Mouse (Mus musculus): Measurements from ENCODE around the gene Ptpdc1. TPM values are rescaled to one million over a fixed set of nuclear protein-coding genes. Genes with fewer than 3 reads are reported as not detected.

Ptpdc1 gene
- polyA plus RNA-seq, 1 experiment from 2014 or later = 9.4 TPM

DNA sequence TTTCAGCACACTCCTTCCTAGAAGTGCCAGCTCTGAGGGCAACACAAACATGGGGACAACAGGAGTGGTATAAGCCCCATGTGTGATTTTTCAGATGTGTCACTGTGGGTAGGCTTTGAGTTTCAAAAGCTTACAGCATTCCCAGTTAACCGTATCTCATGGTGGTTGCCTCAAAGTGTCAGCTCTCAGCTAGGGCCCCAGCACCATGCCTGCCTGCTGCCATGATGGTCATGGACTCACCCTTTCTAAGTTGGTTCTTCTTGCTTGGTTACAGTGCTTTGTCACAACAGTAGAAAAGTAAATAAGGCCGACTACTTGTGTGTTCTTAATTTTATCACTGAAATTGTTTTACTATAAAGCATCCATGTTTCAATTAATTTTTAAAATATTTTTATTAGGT, 94.0 kb downstream of the Ptpdc1 start:
- no peaks in the 10 kb centered on the region for H3K9me3 ChIP-seq
- 60% methylated on average over 2 of the region's 2 CpGs for WGBS
- no peaks in the 10 kb centered on the region for H3K27me3 ChIP-seq
- no peak for ATAC-seq (ENCODE audit: borderline replicate concordance, extremely low read depth, low FRiP score, low TSS enrichment)
- no peak overlapping the region for H3K27ac ChIP-seq
- H3K4me1 ChIP-seq = 0 out of 2 replicates have a peak, but pooled peaks cover 3% of the 10 kb centered on the region
- no peak overlapping the region for H3K9ac ChIP-seq
- no peak overlapping the region for H3K4me2 ChIP-seq
- H3K36me3 ChIP-seq = peaks cover 18% of the 10 kb centered on the region
- H3K4me3 ChIP-seq = no peak overlapping the region

DNA sequence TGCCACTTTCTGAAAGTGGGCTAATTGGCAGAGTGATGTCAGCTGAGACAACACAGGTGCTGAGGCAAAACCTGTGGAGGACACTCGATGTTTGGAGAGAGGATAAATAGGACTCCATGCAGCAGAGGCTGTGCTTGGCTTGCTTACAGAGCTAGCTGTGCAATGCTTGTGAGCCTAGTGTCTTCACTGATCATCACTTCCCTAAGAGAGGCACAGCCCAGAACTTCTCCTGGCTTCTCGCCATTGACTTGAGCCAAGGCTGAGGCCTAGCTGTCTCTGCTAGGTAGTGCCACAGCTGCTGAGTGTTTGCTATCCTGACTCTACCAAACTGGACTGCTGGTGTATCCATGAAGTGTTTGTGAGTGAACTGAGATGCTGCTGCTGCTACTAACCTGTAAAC, 94.8 kb downstream of the Ptpdc1 start:
- H3K4me3 ChIP-seq = no peak overlapping the region
- no peak overlapping the region for H3K4me2 ChIP-seq
- no peak overlapping the region for H3K9ac ChIP-seq
- H3K27ac ChIP-seq = no peak overlapping the region
- peaks cover 13% of the 10 kb centered on the region for H3K36me3 ChIP-seq
- WGBS = 42% methylated on average over 2 of the region's 2 CpGs
- H3K27me3 ChIP-seq = no peaks in the 10 kb centered on the region
- ATAC-seq (ENCODE audit: borderline replicate concordance, extremely low read depth, low FRiP score, low TSS enrichment) = peak; percentile 76
- H3K9me3 ChIP-seq = no peaks in the 10 kb centered on the region
- H3K4me1 ChIP-seq = no peaks in the 10 kb centered on the region

DNA sequence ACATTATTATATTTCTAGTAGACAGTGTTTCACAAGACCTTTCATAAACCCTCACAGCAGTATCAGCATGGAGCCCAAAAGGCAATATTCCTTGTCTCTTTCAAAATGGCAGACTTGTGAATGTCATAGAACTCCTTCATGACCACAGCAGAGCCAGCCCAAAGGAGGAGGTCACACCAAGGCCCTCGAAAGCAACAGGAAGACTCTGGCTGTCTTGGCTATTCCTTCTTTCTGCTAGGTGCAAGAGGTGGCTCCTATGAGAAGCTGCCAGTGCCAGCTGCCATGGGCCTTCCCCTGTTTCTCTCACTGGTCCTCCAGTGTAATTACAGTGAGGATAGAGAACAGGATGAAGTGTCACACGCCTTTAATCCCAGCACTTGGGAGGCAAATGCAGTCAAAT, 96.4 kb downstream of the Ptpdc1 start:
- 41% methylated on average over 2 of the region's 2 CpGs for WGBS

DNA sequence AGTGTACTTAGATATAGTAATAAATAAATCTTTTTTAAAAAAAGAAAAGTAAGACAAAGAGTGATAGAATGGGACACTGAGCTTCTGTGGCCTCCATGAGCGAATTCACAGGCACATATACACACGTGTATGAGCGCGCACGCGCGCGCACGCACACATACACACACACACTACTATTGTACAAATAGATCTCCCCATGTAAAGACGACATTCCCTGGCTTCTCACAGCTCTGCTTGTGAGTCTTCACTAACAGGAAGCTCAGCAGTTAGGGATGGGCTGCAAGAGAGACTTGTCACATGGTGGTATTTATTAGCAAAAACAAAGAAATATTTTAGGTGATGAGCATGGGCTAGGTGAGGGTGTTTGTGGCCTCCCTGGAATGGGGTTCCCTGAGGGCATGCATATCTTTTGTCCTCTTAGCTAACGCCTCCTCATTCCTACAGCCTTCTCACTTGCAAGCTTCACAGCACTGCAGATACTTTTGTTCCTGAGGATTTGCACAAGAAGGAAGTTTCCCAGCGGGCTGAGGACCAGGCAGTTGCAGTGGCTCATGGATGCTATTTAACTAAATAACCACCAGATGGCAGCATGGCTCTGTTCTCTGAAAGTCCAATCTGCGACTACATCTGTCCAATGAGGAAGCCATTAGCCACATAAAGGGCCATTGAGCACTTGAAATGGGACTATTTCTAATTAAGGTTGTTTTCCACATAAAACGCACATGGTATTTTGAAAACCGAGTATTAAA, 97.2 kb downstream of the Ptpdc1 start:
- Histone ChIP-seq H3K9ac (no peak overlapping the region), H3K27ac (no peak overlapping the region), H3K27me3 (no peaks in the 10 kb centered on the region), H3K36me3 (0 out of 2 replicates have a peak, but pooled peaks cover under 1% of the 10 kb centered on the region), H3K4me2 (no peak overlapping the region), H3K9me3 (no peaks in the 10 kb centered on the region), H3K4me1 (no peaks in the 10 kb centered on the region), H3K4me3 (no peak overlapping the region)
- 50% methylated on average over 15 of the region's 15 CpGs for WGBS
- peak; percentile 41 for ATAC-seq (ENCODE audit: borderline replicate concordance, extremely low read depth, low FRiP score, low TSS enrichment)

More for the DNA sequence above, 96.4 kb downstream of the Ptpdc1 start:
- Histone ChIP-seq H3K36me3 (peaks cover 5% of the 10 kb centered on the region; the same call in 1 of the 2 replicates), H3K4me1 (no peaks in the 10 kb centered on the region), H3K27me3 (no peaks in the 10 kb centered on the region), H3K9ac (no peak overlapping the region), H3K4me3 (no peak overlapping the region), H3K27ac (no peak overlapping the region), H3K9me3 (no peaks in the 10 kb centered on the region), H3K4me2 (no peak overlapping the region)
- ATAC-seq (ENCODE audit: borderline replicate concordance, extremely low read depth, low FRiP score, low TSS enrichment) = no peak

MicroRNA genes within 50 kb of the gene (microRNA counts, 519-probe panel; counts per million panel counts)
- 4,365 counts per million, percentile 99 among the panel's probes with 10 or more counts for microRNA mmu-let-7a
- microRNA mmu-let-7d = 4,431 counts per million, percentile 100 among the panel's probes with 10 or more counts
- microRNA mmu-let-7f = 4,064 counts per million, percentile 96 among the panel's probes with 10 or more counts

Small RNAs within 50 kb of the gene (microRNA-seq; reads per million reads assigned to microRNA genes)
- not detected for gene Gm24111
- gene Mirlet7a-1 = 380 reads per million, percentile 67 among the genes with 10 or more reads in this experiment
- 25,767 reads per million, percentile 97 among the genes with 10 or more reads in this experiment for gene Mirlet7d
- not detected for gene Mirlet7f-1

Other genes starting within 250 kb of the Ptpdc1 start
- 3.6 and 3.7 TPM in 2 replicates for gene Zfp169, start 112.2 kb downstream of the Ptpdc1 start, polyA plus RNA-seq (2015; fragmentation: Nextera tagmentation; extraction: Ambion mirVana)
- gene A830005F24Rik, start 112.1 kb downstream of the Ptpdc1 start, polyA plus RNA-seq (2015; fragmentation: Nextera tagmentation; extraction: Ambion mirVana) = 0.79 and 1.1 TPM in 2 replicates
- gene Barx1, start 37.3 kb upstream of the Ptpdc1 start, polyA plus RNA-seq (2015; fragmentation: Nextera tagmentation; extraction: Ambion mirVana) = 0.45 and 0.90 TPM in 2 replicates
- 8.0 and 8.3 TPM in 2 replicates for gene Phf2, start 245.5 kb upstream of the Ptpdc1 start, polyA plus RNA-seq (2015; fragmentation: Nextera tagmentation; extraction: Ambion mirVana)

Measured in lung, embryonic 15.5 days (tissue).